Mouse (Mus musculus) midbrain, embryonic 13.5 days (tissue): ENCODE results near the gene Lzts2. TPM values are rescaled to one million over a fixed set of nuclear protein-coding genes. Genes with fewer than 3 reads are reported as not detected.

Experiments
- ATAC-seq: fragments of 200-750 bp; cut with Nextera tagmentation; 2 replicates; pipeline ENCODE4 v1.8.0; 2017; ENCODE audit warnings: mild to moderate bottlenecking, moderate TSS enrichment, moderate library complexity
- H3K27ac ChIP-seq: fragments of 300-500 bp; sonication (generic); 2 replicates; pipeline ENCODE4 v1.5.1; 2015; ENCODE audit warnings: inconsistent platforms, mild to moderate bottlenecking, moderate library complexity
- H3K27me3 ChIP-seq: fragments of 300-500 bp; sonication (generic); 2 replicates; pipeline ENCODE4 v1.6.1; 2015; ENCODE audit warnings: mild to moderate bottlenecking, inconsistent platforms
- H3K36me3 ChIP-seq: fragments of 300-500 bp; sonication (generic); 2 replicates; pipeline ENCODE4 v1.6.1; 2015; ENCODE audit warnings: mild to moderate bottlenecking, inconsistent platforms
- H3K4me1 ChIP-seq: fragments of 300-500 bp; sonication (generic); replicated peaks from 2 replicates; pipeline ENCODE4 v1.6.1; 2015; ENCODE audit warnings: inconsistent platforms
- H3K4me2 ChIP-seq: fragments of 300-500 bp; sonication (generic); replicated peaks from 2 replicates; pipeline ENCODE4 v1.6.1; 2015; ENCODE audit warnings: moderate library complexity, mild to moderate bottlenecking, inconsistent platforms
- H3K4me3 ChIP-seq: fragments of 300-500 bp; sonication (generic); replicated peaks from 2 replicates; pipeline ENCODE4 v1.5.1; 2015; ENCODE audit warnings: mild to moderate bottlenecking, inconsistent platforms
- H3K9ac ChIP-seq: fragments of 300-500 bp; sonication (generic); replicated peaks from 2 replicates; pipeline ENCODE4 v1.6.1; 2015; ENCODE audit warnings: mild to moderate bottlenecking, inconsistent platforms
- H3K9me3 ChIP-seq: fragments of 300-500 bp; sonication (generic); 2 replicates; pipeline ENCODE4 v1.6.1; 2016; ENCODE audit warnings: mild to moderate bottlenecking, inconsistent platforms
- WGBS: fragments of 180-500 bp; shearing (Covaris S2); methylation state at CpG from one replicate; pipeline ENCODE4 v1.1.7; 2015; 5-methylcytosine and 5-hydroxymethylcytosine counted together
- polyA plus RNA-seq: library from polyadenylated mRNA; unstranded; fragments of >200 nt; fragmentation: Nextera tagmentation; extraction: Ambion mirVana; gene quantifications from 2 replicates; pipeline ENCODE4 v1.2.1, GENCODE M21; 2015

The Lzts2 gene
- polyA plus RNA-seq, 1 experiment from 2014 or later: 30.9 TPM

GRCm38 (mm10) chr19:44988321-44988720 is 25.9 kb upstream of the Lzts2 start:
- H3K27me3 ChIP-seq: no peaks in the 10 kb centered on the region
- H3K36me3 ChIP-seq: peaks cover 15% of the 10 kb centered on the region
- no peaks in the 10 kb centered on the region for H3K9me3 ChIP-seq
- peak overlapping the region; percentile 96 for H3K9ac ChIP-seq
- no peak for ATAC-seq
- peaks cover 37% of the 10 kb centered on the region for H3K4me1 ChIP-seq
- peak overlapping the region; percentile 84 for H3K4me2 ChIP-seq
- peak overlapping the region; percentile 74 for H3K27ac ChIP-seq
- 29% methylated on average over 9 of the region's 9 CpGs for WGBS
- peak overlapping the region; percentile 84 for H3K4me3 ChIP-seq

DNA sequence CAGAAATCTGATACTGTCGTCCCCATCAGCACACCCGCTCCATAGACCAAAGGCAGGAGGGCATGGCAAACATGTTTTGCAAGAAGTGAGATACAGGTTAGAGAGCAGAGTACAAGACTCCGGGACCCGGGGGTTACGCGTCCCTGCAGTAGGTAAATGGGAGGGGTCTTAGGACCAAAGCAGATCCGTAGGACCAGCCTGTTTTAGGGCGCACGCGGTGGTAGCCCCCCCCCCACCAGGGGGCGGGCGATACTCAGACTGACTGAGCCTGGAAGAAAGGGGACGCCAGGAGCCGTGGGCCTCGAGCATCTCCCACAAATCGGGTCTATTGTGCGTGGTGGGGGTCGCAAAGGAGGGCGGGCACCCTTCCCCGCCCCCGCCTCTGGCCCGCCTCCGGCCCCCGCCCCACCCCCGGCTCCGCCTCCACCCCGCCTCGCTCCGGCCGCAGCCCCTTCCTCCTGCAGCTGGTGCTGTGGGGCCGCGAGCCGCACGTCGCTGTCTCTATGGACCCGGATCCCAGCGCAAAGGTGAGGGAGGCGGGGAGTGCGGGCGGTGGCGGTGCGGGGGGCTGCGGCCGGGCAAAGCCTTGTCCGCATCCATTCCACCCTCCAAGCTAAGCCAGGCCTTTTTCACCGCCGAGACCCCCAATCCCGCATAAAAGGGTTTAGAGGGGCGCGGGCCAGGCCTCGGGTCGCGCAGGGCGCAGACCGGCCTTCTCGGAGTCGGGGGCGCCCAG is 25.2 kb upstream of the Lzts2 start, which contains the start of gene Sema4g:
TSS of gene Sema4g (plus strand) at position 271 of the 736 bp plus-strand sequence.
- H3K27ac ChIP-seq: peak within 1 kb of the TSS; percentile 74
- WGBS: under 1% methylated on average over 42 of the region's 58 CpGs
- H3K4me3 ChIP-seq: peak within 1 kb of the TSS; percentile 84
- no peaks in the 10 kb centered on the region for H3K9me3 ChIP-seq
- peak within 1 kb of the TSS; percentile 84 for H3K4me2 ChIP-seq
- peak; percentile 89 for ATAC-seq
- peaks cover 37% of the 10 kb centered on the region for H3K4me1 ChIP-seq
- H3K36me3 ChIP-seq: peaks cover 16% of the 10 kb centered on the region
- no peaks in the 10 kb centered on the region for H3K27me3 ChIP-seq
- H3K9ac ChIP-seq: peak within 1 kb of the TSS; percentile 96

DNA sequence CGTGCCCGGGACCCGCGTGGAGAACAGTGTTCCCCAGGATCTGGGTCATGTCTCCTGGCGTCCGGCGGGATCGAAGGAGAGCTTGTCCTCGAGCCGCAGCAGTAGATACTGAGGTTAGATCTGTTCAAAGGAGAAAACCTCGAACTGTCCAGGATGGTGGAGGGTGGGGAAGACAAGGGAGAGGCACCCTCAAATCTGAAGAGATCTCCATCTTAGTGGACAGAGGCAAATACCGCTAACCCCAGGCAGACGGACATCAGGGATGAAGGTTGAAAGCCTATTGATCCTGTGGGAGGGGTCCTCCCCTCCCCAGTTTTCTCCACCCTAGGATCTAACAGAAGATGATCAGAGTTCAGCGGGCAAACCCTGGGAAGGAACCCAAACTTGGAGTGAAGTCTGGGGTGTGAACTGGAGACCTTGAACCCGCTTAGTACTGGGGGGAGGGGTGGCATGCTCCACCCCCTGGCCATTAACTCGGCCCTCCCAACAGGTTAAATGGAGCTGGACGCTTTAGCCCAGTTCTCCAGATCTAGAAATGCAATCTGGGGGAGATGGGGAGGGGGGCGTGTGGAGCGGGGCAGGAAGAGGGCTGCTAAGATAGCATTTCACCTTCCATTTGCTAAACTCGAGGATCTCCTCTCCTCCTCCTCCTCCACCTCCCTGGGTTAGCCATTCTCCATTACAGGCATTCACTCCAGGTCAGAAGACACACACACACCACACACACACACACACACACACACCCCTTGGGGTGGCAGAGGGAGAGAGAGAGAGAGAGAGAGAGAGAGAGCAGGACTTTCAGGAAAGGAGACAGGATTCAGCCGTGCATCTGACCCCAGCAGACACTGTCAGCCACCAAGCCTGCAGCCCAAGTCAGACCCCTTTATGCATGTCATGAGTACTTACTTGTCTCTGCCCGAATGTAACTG is 24.4 kb upstream of the Lzts2 start:
- no peaks in the 10 kb centered on the region for H3K9me3 ChIP-seq
- ATAC-seq: peak; percentile 54
- H3K27ac ChIP-seq: peak overlapping the region; percentile 74
- peak overlapping the region; percentile 96 for H3K9ac ChIP-seq
- H3K4me2 ChIP-seq: peak overlapping the region; percentile 84
- H3K4me3 ChIP-seq: peak overlapping the region; percentile 84
- peaks cover 24% of the 10 kb centered on the region for H3K36me3 ChIP-seq
- peaks cover 37% of the 10 kb centered on the region for H3K4me1 ChIP-seq
- WGBS: 8% methylated on average over 22 of the region's 22 CpGs
- H3K27me3 ChIP-seq: no peaks in the 10 kb centered on the region

GRCm38 (mm10) chr19:44991031-44991430 is 23.2 kb upstream of the Lzts2 start:
- H3K9ac ChIP-seq: peak overlapping the region; percentile 50; the same call in 1 of the 2 replicates

DNA sequence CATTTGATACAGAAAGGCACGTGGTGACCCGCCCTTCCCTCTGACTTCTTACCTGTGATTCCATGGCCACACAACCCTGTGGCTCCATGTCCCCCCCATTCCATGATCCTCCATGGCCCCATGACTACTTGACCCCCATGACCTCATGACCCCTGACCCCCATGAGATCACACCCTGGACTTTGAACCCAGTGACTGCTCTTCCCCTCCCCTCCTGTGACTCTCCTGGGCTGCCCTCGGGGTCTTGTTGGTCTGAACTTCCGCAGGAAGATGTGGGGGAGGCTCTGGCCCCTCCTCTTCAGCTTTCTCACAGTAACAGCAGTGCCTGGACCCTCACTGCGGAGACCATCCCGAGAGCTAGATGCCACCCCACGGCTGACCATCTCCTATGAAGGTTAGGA is 22.0 kb upstream of the Lzts2 start:
- no peak overlapping the region for H3K27ac ChIP-seq
- H3K4me1 ChIP-seq: peaks cover 37% of the 10 kb centered on the region
- no peak overlapping the region for H3K9ac ChIP-seq
- no peak overlapping the region for H3K4me3 ChIP-seq
- H3K27me3 ChIP-seq: no peaks in the 10 kb centered on the region
- peaks cover 42% of the 10 kb centered on the region for H3K36me3 ChIP-seq
- no peaks in the 10 kb centered on the region for H3K9me3 ChIP-seq
- no peak overlapping the region for H3K4me2 ChIP-seq
- WGBS: 55% methylated on average over 7 of the region's 7 CpGs
- ATAC-seq: no peak

More at GRCm38 (mm10) chr19:44991031-44991430, 23.2 kb upstream of the Lzts2 start:
- no peaks in the 10 kb centered on the region for H3K27me3 ChIP-seq
- H3K27ac ChIP-seq: no peak overlapping the region
- WGBS: 88% methylated on average over 8 of the region's 8 CpGs
- H3K9me3 ChIP-seq: no peaks in the 10 kb centered on the region
- H3K4me2 ChIP-seq: peak overlapping the region; percentile 84
- H3K36me3 ChIP-seq: peaks cover 29% of the 10 kb centered on the region
- ATAC-seq: no peak
- peaks cover 37% of the 10 kb centered on the region for H3K4me1 ChIP-seq
- no peak overlapping the region for H3K4me3 ChIP-seq

DNA sequence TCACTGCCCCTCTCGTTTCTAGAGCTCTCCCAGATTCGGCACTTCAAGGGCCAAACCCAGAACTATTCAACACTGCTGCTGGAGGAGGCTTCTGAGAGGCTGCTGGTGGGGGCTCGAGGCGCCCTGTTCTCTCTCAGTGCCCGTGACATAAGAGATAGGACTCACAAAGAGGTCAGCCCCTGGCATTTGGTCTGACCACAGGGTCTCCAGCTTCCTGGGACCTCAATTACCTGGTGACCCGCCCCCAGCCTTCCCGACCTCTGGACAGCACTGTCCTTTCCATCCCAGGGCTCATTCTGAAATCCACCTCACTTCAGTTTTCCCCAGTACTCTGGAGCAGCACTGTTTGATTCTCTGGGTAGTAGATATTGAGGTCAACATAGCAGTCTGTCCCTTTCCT is 21.5 kb upstream of the Lzts2 start:
- WGBS: 76% methylated on average over 7 of the region's 7 CpGs
- no peaks in the 10 kb centered on the region for H3K9me3 ChIP-seq
- H3K9ac ChIP-seq: no peak overlapping the region
- H3K4me3 ChIP-seq: no peak overlapping the region
- H3K27me3 ChIP-seq: no peaks in the 10 kb centered on the region
- ATAC-seq: no peak
- peaks cover 37% of the 10 kb centered on the region for H3K4me1 ChIP-seq
- peaks cover 46% of the 10 kb centered on the region for H3K36me3 ChIP-seq
- H3K27ac ChIP-seq: no peak overlapping the region
- no peak overlapping the region for H3K4me2 ChIP-seq

DNA sequence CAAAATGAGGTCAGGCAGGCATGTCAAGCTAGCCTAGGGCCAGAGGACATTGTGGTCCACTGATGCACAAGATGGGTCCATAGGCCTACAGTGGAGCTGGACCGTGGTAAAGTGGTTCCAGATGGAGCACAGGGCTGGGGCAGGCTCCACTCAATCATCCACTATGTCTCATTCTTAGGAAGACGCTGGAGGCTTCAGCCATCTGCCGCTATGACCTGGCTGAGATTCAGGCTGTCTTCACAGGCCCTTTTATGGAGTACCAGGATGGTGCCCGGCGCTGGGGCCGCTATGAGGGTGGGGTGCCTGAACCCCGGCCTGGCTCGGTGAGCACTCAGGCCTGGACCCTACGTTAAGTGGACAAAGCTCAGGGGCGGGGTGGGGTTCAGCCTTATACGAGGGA is 16.4 kb upstream of the Lzts2 start:
- H3K36me3 ChIP-seq: peaks cover 88% of the 10 kb centered on the region
- no peak for ATAC-seq
- no peaks in the 10 kb centered on the region for H3K4me1 ChIP-seq
- no peak overlapping the region for H3K27ac ChIP-seq
- H3K9me3 ChIP-seq: no peaks in the 10 kb centered on the region
- no peak overlapping the region for H3K4me3 ChIP-seq
- H3K27me3 ChIP-seq: no peaks in the 10 kb centered on the region
- H3K9ac ChIP-seq: no peak overlapping the region
- WGBS: 91% methylated on average over 11 of the region's 11 CpGs
- H3K4me2 ChIP-seq: no peak overlapping the region

GRCm38 (mm10) chr19:44999647-45000046 is 14.6 kb upstream of the Lzts2 start:
- Histone ChIP-seq H3K9ac (no peak overlapping the region), H3K4me3 (no peak overlapping the region), H3K9me3 (no peaks in the 10 kb centered on the region), H3K27ac (no peak overlapping the region), H3K4me2 (no peak overlapping the region), H3K27me3 (no peaks in the 10 kb centered on the region), H3K36me3 (peaks cover 89% of the 10 kb centered on the region), H3K4me1 (peaks cover 3% of the 10 kb centered on the region; the same call in 1 of the 2 replicates)
- 91% methylated on average over 8 of the region's 8 CpGs for WGBS
- ATAC-seq: no peak

DNA sequence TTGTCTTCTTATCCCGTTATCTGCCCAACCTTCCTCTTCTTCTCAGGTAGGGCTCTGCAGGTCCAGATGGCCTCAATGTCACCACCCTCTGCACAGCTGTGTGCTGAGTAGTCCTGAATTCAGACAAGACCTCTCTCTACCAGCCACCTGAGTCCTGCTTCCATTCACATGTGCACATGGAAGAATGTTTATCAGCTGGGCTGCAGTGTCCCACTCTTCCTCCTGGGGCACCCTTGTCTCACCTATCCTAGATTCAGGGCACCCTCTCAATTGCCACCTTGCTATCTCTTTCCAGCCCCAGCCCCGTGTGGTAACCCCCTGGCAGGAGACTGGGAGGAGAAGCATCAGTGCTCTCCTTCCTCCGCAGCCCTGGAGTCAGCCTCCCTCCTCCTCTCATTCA is 11.9 kb upstream of the Lzts2 start:
- ATAC-seq: no peak
- Histone ChIP-seq H3K4me3 (no peak overlapping the region), H3K9ac (no peak overlapping the region), H3K36me3 (peaks cover 69% of the 10 kb centered on the region), H3K9me3 (no peaks in the 10 kb centered on the region), H3K4me1 (peaks cover 19% of the 10 kb centered on the region), H3K4me2 (no peak overlapping the region), H3K27me3 (no peaks in the 10 kb centered on the region), H3K27ac (no peak overlapping the region)
- WGBS: 68% methylated on average over 3 of the region's 3 CpGs

- H3K9me3 ChIP-seq: no peaks in the 10 kb centered on the region
- no peak overlapping the region for H3K4me2 ChIP-seq
- ATAC-seq: no peak
- no peak overlapping the region for H3K4me3 ChIP-seq
- H3K4me1 ChIP-seq: peaks cover 34% of the 10 kb centered on the region
- no peaks in the 10 kb centered on the region for H3K27me3 ChIP-seq
- peaks cover 59% of the 10 kb centered on the region for H3K36me3 ChIP-seq
- no peak overlapping the region for H3K9ac ChIP-seq
- no peak overlapping the region for H3K27ac ChIP-seq
- 88% methylated on average over 7 of the region's 7 CpGs for WGBS
These were observed 10.3 kb upstream of the Lzts2 start for GRCm38 (mm10) chr19:45003740-45004516.

DNA sequence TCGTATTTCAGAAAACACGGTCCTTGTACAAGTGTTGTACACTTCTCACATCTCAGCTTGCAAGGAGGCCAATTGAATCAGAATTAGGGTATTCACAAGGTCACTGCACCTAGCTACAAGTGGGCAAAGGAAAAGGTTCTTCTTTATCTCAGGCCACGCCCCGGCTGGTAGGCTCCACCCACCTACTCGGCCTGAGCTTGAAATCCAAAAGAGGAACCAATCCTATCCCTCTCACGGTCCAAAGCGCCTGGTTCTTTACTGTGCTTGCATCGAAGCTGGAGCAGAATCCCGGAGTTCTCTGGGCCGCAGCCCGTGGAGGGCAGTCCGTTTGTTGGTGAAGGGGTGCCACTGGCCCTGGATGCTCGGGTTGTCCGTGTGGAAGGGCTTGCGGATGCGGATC is 8.8 kb upstream of the Lzts2 start, which contains the start of gene Twnk:
TSS of gene Twnk (plus strand) at position 220 of the 400 bp plus-strand sequence.
- Histone ChIP-seq H3K9me3 (no peaks in the 10 kb centered on the region), H3K9ac (peak within 1 kb of the TSS; percentile 82), H3K4me2 (peak within 1 kb of the TSS; percentile 98), H3K4me3 (peak within 1 kb of the TSS; percentile 98), H3K27ac (peak within 1 kb of the TSS; percentile 79), H3K4me1 (peaks cover 34% of the 10 kb centered on the region), H3K36me3 (peaks cover 54% of the 10 kb centered on the region), H3K27me3 (no peaks in the 10 kb centered on the region)
- ATAC-seq: 0 out of 2 replicates have a peak, but pooled peaks have one; percentile 4
- 8% methylated on average over 16 of the region's 16 CpGs for WGBS
